Mouse (Mus musculus) layer of hippocampus, adult 9-11 months (tissue): Measurements from ENCODE around the gene Itk.
A peak's percentile ranks its signal among the peaks of the same experiment; 100 is the strongest.
"Not testable (repeated sequence)": the region's sequence is repeated elsewhere in the genome, so short reads cannot be mapped to it uniquely, and the experiment has no call there.

Source experiments
- DNase-seq: peaks from one replicate; pipeline ENCODE4 v3.0.0; 2022

Itk gene

DNA sequence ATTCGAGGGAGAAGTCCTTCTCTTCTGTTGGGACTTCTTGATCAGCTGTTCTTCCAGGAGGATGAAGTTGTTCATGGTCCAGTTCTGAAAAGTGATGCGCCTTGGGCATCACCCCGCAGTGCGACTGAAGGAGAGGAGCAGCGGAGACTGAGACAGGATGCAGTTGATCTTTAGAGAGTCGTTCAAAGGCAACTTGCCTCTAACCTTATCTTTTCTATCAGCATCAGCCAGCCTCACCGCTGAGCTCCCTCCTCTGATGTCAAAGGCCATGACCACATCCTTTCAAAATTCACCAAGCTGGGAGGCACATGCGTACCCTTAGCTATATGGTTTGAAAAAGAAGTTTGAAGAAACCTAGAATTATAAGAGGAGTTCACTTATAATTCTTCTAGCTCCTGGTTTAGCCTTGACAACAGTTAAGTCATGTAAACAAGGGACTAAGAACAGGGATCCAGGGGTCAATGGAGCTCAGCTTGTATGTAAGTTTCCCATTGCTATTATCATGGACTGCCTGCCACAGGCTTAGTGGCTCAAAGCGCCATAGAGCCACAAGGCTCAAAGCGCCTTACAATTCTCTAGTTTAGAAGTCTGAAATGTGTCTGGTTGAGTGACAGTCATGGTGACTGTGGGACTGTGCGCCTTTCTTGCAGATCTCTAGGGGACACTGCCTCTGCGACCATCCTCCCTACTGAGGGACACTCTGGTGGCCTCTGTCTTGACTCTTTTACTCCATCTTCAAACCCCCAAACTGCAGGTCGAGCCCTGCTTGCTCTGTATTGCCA is at the start of gene Itk:
Gene Itk (minus strand): TSS at position 180 of the 782 bp plus-strand sequence.
- DNase-seq: no peak

DNA sequence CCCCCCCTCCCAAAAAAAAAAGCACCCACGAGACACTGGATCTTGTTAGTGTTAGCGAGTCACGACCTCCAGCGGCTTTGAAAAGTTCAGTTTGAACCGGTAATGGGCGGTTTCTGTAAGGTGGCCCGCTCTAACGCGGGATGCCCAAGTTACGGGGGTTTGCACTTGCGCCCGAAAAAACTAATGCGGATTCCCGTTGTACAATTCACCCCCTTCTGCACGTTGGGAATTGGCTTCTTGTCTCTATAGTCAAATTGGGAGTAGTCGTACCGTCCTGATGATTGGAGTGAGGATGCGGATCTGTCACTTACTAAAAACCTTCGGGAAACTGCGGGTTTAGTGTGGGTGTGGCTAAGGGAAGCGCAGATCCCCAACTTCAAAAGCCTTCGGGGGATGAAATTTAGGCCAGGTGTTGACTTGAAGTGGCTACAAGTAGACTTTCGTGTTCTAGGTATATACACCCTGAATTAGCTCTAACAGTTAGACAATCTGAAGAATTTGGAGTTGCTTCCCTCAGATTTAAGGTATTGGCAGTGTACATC is 48.2 kb upstream of the Itk start:
- DNase-seq: no peak

DNA sequence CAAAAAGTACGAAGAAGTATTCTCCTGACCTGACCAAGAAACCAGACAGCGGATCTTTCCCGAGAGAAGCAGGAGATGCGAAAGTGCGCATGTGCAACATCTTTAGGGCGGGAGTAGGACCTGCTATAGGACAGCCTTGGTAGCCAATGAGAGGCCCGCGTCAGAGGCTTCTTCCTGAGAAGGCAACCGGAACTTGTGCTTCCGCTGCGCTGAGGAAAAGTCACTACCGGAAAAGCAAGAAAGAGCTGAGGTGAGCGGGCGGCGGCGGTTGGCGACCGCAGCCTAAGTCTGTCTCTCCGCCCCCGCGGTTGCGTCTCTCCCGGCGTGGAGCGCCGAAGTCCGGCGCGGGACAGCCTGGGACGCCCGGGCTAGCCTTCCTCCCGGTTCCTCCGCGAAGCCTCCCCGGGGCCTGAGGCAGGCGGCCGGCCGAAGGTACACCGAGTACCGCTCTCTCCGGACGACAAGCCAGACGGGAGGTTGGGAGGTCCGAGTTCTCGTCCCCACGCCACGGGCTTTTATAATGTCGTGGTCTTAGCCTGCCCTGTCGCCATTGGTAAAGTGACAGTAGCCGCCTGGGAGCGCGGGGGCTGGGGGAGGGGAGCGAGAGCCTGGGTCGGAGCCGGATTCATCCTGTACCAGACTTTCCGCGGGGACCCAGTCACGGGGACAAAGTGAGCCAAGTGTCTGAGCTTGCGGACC is 47.6 kb upstream of the Itk start, which contains the start of gene Med7:
Gene Med7 (plus strand): TSS at position 166 of the 699 bp plus-strand sequence.
- peak; percentile 97 for DNase-seq

DNA sequence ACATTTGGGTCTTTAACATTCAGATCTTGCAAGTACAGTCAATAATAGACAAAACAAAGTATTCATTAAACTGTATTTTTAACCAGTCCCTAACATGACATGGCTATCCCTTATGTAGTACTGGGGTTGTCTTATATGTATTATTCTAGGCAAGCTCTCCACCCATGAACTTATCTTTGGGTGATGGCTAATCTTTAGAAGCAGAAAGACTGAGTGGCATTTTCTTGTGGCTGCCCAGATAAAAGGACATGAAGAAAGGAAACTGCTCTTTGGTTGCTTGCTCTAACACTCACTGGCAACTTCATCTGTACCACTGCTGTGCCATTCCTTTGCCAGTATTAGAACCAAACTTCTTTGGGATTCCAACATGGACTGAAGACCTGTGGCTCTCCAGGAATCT is 46.0 kb upstream of the Itk start:
- DNase-seq: no peak

DNA sequence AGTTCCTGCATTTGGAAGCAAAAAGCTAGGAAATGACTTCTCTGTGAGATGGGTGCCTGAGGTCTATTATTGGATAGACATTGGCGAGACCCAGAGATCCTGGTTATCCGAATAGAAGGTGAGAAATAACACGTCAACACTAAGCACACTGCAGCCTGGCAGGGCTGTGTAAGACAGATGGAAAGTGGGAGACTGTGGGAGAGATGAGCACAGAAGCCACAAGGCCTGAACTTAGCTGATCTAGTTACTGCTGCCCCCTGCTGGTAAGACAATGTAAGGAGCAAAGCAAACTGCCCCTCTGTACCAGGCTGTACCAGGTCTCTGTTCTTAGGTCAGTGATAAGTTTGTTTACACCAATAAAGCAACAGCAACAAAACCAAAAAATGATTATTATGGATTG is 41.8 kb upstream of the Itk start:
- peak; percentile 92 for DNase-seq

DNA sequence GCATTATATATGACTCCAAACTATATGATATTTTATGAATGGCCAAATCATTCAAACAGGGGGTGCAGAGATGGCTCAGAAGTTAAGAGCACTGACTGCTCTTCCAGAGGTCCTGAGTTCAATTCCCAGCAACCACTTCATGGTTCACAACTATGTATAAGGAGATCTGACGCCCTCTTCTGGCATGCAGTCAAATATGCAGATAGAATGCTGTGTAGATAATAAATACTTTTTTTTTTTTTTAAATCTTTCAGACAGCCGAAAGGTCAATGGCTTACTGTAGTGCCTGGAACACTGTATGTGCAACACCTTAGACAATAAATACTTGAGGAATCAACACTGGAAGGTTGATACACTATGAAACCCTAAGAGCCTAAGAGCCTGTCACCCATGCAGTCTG is 40.8 kb upstream of the Itk start:
- no peak for DNase-seq

DNA sequence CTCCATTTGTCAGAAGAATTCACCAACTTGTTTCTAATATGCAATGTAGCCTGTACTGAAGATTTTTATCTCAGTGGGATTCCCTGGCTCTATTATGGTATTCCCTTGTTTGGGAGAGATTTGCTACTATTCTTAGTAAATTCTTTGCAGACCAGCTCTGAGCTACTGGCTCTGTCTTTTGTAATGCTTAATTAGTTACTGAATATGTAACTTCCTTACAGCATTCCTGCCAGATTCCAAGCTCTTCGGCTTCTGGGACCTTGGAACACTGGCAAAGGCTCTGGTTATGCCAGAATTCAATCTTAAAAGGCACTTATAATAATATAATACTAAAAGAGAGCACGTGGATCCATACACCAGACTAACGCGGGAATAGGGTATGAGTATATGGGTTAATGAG is 38.8 kb upstream of the Itk start:
- not testable (repeated sequence) for DNase-seq

DNA sequence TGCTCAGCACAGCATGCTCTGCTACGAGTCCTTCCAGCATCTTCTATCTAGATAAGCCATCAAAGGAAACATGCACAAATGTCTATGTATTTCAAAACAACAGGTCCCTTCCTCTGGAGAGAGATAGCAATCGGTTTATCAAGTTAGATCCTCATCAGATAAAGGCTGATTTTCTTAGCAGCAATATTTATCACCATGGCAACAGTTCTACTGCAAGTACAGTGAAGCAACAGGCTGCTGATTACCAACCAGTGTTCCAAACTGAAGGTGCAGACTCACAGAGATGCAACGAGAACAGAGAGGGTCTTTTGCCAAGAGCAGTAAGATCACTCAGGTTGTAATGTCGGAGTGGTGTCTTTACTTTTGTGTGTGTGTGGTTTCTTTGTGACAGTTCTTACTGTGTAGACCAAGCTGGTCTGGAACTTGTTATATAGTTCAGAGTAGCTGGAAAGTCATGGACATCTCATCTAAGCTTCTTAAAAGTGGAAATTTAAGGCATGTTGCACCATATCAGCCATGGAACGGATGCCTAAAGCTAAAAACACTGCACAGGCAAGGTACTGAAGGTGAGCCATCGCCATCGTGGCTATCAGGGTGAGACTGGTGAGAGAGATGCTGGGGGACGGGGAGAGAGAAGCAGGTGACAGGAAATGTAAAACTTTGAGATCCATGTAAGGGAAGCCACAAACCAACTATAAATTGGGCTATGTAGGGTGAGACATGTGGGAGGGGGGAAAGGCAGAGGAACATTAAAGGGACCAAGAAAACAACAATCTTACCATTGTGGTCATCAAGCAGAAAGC is 32.0 kb upstream of the Itk start:
- no peak for DNase-seq

DNA sequence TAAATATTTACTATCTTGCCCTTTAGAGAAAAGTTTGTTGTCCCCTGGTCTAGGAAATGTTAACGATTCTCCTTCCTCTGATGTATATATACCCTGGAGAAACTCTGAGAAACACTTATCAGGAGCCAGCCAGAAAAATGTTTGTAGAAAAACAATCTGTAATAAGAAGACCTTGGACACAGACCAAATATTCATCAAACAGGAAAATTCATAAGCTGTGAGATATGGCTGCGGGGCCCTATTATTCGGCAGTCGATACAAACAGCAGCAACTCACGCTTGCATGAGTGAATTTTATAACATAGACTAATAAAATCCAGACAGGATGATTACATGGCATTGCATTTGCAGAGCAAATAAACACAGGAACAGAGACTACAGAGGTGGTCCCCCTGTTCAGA is 29.5 kb upstream of the Itk start:
- DNase-seq: no peak

DNA sequence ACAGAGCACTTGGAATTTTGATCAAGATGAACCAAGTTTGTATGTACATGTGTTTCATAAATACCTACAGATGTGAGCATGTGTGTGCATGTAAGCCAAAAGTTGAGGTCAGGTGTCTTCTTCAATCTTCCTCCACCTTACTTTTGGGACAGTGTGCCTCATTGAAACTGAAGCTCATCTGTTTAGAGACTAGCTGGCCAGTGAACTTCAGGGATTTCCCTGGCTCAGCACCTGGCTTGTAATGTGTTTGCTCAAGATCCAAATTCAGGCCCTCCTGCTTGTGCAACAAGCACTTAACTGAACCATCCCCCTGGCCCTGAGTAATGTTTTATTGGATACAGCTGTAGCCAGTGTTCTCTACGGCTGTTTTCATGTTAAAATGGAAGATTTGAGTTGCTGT is 29.1 kb upstream of the Itk start:
- no peak for DNase-seq

DNA sequence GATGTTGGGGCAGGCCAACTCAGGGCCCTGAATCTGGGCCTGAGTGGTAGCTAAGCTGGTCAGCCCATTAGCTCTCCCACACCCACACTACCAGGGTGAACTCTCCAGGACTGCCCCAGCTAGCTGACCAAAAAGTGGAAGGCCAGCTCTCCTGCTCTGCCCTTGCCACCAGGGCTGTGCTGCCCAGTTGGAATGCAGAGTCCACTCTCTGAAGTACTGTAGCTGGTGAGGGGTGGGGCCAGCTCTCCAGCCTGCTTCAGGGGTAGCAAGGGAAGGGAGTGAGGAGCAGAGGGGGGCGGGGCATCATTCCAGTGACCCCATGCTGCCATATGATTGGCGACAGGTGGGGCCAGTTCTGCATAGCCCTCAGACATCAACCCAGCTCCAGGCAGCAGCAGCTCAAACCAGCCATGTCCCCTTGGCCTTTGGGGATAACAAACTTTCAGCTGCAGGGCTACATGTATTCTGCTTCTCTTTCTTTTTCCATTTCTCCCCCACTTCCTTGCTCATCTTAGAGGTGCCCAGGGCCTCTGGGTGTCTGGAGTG is 20.8 kb upstream of the Itk start:
- DNase-seq: no peak

DNA sequence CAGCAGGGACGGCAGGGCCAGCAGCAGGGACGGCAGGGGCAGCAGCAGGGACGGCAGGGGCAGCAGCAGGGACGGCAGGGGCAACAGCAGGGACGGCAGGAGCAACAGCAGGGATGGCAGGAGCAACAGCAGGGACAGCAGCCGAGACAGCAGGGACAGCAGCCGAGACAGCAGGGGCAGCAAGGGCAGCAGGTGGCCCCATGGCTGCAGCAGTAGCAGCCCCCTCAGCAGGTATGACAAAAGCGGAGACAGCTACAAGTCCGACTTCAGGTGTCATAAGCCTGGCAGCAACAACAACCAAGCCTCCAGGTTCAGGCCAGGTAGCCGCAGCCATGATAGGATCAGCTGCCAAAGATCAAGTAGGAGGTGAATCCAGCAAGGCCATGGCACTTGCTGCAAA is 17.4 kb upstream of the Itk start:
- DNase-seq: no peak

DNA sequence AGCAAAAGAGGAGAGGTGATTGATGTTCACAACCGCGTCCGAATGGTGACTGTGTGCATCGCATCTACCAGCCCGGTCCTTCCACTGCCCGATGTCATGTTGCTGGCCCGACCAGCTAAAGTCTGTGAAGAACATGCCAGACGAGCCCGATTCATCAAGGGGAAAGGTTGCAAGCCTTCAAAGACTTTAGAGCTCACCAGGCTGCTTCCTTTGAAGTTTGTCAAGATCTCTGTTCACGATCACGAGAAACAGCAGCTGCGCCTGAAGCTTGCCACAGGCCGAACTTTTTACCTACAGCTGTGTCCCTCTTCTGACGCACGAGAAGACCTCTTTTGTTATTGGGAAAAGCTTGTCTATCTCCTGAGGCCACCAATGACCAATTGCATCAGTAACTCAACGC is 15.7 kb upstream of the Itk start:
- no peak for DNase-seq

DNA sequence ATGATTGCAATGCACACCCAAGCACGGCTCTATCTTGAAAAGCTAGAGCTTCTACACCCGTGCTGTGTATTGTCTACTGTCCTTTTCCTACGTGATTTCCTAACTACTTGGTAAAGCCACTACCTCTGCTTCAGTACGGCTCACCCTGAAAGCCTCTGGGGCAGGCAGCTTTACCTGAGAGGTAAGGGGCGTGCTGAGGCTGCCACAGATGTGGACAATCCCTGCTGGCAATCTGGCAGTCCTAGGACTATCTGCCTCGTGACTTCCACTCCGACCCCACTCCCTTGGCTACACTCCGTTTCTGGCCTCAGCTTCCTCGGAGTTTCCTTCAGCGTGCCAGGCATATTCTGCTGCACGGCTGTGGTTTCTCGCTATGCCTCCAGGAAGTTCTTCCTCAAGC is 12.2 kb upstream of the Itk start:
- DNase-seq: no peak

DNA sequence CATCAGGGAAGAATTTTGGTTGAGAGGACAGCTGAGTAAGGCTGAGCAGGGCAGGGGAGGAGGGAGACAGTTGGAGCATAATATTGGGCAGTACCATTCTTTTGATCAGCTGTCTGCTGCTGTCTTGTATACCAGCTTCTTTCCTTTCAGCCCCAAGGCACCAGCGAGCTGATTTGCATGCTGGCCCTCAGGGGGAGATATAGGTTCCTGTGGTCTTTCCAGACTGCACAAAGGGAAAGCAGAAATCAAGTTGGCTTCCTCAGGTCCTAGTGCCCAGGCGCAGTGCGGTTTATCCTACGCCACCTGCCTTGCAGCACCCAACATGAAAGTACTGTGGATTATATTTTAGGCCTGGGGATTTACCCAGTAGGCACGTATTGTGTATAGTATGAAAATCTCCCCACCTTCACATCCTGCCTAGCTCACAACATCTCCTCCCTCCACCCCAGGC is 9.6 kb upstream of the Itk start:
- DNase-seq: no peak

DNA sequence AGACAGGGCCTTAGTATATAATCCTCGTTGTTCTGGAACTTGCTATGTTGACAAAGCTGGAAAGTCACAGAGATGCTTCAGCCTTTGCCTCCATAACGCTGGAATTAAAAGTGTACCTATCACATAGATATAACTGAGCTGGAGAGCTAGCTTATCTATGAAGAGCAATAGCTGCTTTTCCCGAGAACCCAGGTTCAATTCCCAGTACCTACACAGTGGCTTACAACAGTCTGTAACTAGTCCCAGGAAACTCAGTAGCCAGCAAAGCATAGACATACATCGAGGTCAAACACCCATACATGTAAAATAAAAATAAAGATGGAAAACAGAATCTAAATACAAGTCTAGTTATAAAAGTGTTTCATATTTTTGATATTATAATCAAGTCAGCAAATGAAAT is 9.2 kb upstream of the Itk start:
- no peak for DNase-seq

DNA sequence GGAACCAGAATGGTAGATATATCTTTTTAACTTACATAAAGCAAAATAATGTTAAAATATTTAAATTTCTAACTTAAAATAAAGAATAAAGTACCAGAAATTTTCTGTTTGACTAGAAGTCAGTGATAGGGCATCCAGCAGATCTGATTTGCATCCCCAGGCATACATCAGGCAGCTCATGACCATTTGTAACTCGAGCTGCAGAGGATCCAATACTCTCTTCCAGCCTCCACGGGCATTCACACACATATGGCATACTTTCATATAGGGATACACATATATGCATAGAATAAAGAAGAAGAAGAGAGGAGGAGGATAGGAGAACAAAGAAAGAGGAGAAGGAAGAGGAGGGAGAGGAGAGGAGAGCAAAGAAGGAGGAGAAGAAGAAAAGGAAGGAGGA is 8.6 kb upstream of the Itk start:
- no peak for DNase-seq

DNA sequence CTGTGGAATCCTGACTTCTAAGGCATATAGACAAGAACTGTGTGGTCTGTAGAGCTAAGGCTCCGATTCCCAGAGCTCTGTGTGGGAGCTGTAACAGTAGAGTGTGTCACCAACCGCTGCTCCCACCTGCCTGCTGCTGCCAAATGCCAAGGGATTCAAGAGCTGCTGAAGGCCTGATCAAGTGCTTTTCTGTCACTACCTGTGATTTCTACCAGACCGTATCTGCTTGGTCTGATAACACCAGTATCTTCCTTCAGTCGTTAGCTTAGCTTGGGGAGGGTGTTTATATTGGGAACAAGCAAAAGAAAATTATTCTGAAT is 7.5 kb upstream of the Itk start:
- DNase-seq: no peak

DNA sequence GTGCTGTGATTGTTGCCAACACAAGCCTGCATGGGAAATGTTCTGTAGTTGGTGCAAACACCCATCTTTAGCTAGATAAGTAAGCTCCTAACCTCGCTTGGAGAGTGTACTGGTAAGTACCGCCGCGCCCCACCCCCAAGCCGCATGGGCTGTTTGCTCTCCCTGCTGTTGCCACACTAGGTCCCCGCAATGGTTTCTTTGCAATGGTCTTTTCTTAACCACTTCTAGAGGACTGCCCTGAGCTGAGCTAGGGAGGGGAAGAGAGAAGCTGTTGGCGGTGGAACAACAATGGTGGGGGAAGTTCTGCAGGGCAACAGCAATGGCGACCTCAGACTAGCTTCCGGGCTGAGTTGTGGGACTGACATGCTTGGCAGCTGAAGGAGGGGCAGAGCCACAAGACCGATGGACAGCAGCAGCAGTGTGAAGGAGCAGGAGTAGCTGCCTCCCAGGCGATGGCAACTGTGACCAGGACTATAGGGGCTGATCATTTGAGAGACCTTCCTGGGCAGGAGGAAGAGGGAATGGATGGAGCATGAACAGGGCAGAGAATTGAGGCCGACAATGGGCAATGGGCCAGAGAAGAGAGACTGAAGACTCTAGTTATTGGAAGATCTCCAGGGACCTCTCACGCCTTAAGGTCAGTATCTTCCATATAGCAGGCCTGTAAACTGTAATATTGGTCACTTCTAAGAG is 7.0 kb upstream of the Itk start, which contains the start of gene Fam71b:
Gene Fam71b (plus strand): TSS at position 393 of the 693 bp plus-strand sequence.
- no peak for DNase-seq

DNA sequence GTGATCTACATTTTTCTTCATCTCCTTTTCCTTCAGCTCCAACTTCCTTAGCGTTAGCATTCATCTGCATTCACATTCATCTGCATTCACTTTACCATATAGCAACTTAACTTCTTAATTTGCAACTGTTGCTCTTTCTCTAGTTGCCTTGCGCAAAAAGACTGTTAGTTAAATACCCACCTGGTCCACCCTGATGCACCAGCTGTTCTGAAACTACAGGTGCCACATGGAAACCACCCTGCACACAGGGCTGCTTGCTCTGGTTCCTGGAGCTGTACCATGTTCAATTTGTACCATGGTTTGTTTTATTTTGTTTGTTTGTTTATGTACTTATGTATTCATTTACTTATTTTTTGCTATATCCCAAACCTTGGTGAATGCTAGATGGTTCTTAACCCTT is 6.4 kb upstream of the Itk start:
- DNase-seq: no peak

DNA sequence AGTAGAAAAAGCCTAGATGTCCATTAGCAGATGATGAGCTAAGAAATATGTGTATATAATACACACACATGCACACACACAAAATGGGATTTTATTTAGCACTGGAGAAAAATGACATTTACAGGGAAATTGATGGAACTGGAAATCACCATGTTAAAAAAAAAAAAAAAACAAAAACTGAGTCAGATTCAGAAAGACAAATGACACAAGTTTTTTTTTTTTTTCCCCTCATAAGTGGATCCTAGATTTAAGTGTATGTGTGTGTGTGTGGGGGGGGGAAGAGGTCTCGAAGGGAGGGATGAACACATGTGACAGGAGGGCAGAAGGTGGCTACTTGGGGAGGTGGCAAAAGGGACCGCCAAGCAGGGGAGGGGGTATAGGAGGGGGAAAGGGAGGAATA is 5.8 kb upstream of the Itk start:
- no peak for DNase-seq

DNA sequence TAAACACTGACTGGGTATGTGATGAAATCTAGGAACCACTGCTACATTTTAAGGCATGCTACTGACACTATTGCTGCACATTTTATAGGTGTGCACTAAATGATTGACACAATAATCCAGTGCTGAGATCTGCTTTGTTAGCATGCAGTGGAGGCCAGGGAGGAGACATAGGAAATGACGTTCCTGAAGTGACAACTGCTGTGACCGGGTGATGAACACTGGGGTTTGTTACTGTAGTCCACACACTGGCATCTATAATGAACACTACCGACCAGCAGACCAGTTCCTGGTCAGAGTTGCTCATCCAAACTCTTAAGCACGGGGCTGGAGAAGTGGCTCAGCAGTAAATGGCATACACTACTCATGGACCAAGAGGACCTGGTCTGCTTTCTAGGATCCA is 4.1 kb upstream of the Itk start:
- no peak for DNase-seq

DNA sequence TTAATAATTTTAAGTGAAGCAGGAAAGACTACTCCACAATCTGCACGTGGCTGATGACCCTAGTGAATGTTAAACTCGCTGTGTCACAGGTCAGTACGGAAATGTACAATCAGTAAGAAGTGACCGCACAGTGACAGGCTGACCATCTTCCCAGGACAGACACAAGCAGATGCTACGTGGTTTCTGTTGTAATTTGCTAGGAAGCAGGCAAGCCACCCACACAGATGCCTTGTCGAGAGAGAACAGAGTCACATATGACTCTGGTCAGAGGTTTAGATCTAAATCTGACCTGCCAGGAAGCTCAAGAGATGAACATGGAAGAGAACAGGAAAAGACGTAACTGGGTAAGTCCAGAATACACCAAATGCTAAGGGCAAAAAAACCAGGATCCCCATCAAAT is 3.6 kb upstream of the Itk start:
- DNase-seq: no peak
